Mouse (Mus musculus): ENCODE data around the gene Clk2. TPM values are rescaled to one million over a fixed set of nuclear protein-coding genes. Genes with fewer than 3 reads are reported as not detected.

Clk2 gene
- 10 to 100 TPM; 40.9 to 45.0 TPM for total RNA-seq (2021)
- long read RNA-seq, experiment 1, transcript Clk2-202 (13 exons, 2,154 nt): minor isoform, 15 of 100 reads
- long read RNA-seq, experiment 1, transcript Clk2-203 (13 exons, 2,112 nt): major isoform, 21 of 100 reads
- long read RNA-seq, experiment 1, partial matches to known transcripts: 23 of 100 reads
- long read RNA-seq, experiment 1, other reads (novel, unspliced or antisense): 34 of 100 reads
- long read RNA-seq, experiment 2, transcript Clk2-203 (13 exons, 2,112 nt): major isoform, 11 of 41 reads
- long read RNA-seq, experiment 2, transcript Clk2-202 (13 exons, 2,154 nt): minor isoform, 6 of 41 reads
- long read RNA-seq, experiment 2, partial matches to known transcripts: 11 of 41 reads
- long read RNA-seq, experiment 2, other reads (novel, unspliced or antisense): 8 of 41 reads

GRCm38 (mm10) chr3:89164506-89165267 lies at the start of gene Clk2:
Clk2 (plus strand) TSS chr3:89164795.
- peak; percentile 92 to 96 for DNase-seq (ENCODE audit: low spot score in 2 of 2)

GRCm38 (mm10) chr3:89115522-89115921 lies 49.1 kb upstream of the Clk2 start:
- peak in 1 of 2 experiments; percentile 24 for DNase-seq (ENCODE audit: low spot score in 2 of 2)

- DNase-seq (ENCODE audit: low spot score in 2 of 2): no peak
These were observed 41.3 kb upstream of the Clk2 start for GRCm38 (mm10) chr3:89123313-89123712.

- no peak for DNase-seq (ENCODE audit: low spot score in 2 of 2)
These were observed 40.4 kb upstream of the Clk2 start for GRCm38 (mm10) chr3:89124241-89124640.

- DNase-seq (ENCODE audit: low spot score in 2 of 2): no peak
These were observed 38.6 kb upstream of the Clk2 start for GRCm38 (mm10) chr3:89125981-89126380.

GRCm38 (mm10) chr3:89129908-89130307 lies 34.7 kb upstream of the Clk2 start:
- no peak for DNase-seq (ENCODE audit: low spot score in 2 of 2)

- DNase-seq (ENCODE audit: low spot score in 2 of 2): peak; percentile 54 to 69
These were observed 32.8 kb upstream of the Clk2 start for GRCm38 (mm10) chr3:89131816-89132215.

- peak; percentile 38 to 50 for DNase-seq (ENCODE audit: low spot score in 2 of 2)
These were observed 32.1 kb upstream of the Clk2 start for GRCm38 (mm10) chr3:89132285-89133062.

- DNase-seq (ENCODE audit: low spot score in 2 of 2): no peak
These were observed 31.5 kb upstream of the Clk2 start for GRCm38 (mm10) chr3:89133063-89133450.

- no peak for DNase-seq (ENCODE audit: low spot score in 2 of 2)
These were observed 30.8 kb upstream of the Clk2 start for GRCm38 (mm10) chr3:89133752-89134151.

- DNase-seq (ENCODE audit: low spot score in 2 of 2): no peak
These were observed 28.6 kb upstream of the Clk2 start, which contains the start of gene Pklr for GRCm38 (mm10) chr3:89135958-89136357. Pklr (plus strand) TSS chr3:89136142.

- no peak for DNase-seq (ENCODE audit: low spot score in 2 of 2)
These were observed 28.2 kb upstream of the Clk2 start for GRCm38 (mm10) chr3:89136365-89136764.

GRCm38 (mm10) chr3:89144821-89145220 lies 19.8 kb upstream of the Clk2 start:
- DNase-seq (ENCODE audit: low spot score in 2 of 2): no peak

- DNase-seq (ENCODE audit: low spot score in 2 of 2): no peak
These were observed 19.0 kb upstream of the Clk2 start for GRCm38 (mm10) chr3:89145566-89145965.

GRCm38 (mm10) chr3:89147101-89147978 lies 17.3 kb upstream of the Clk2 start:
- no peak for DNase-seq (ENCODE audit: low spot score in 2 of 2)

GRCm38 (mm10) chr3:89147979-89148311 lies 16.6 kb upstream of the Clk2 start:
- DNase-seq (ENCODE audit: low spot score in 2 of 2): no peak

- DNase-seq (ENCODE audit: low spot score in 2 of 2): no peak
These were observed 16.0 kb upstream of the Clk2 start for GRCm38 (mm10) chr3:89148567-89148966.

GRCm38 (mm10) chr3:89152084-89152835 lies 12.3 kb upstream of the Clk2 start:
- DNase-seq (ENCODE audit: low spot score in 2 of 2): no peak

- no peak for DNase-seq (ENCODE audit: low spot score in 2 of 2)
These were observed 7.6 kb upstream of the Clk2 start for GRCm38 (mm10) chr3:89156951-89157350.

GRCm38 (mm10) chr3:89158651-89159050 lies 5.9 kb upstream of the Clk2 start:
- no peak for DNase-seq (ENCODE audit: low spot score in 2 of 2)
